Mouse (Mus musculus): ENCODE data around the gene Robo2. TPM values are rescaled to one million over a fixed set of nuclear protein-coding genes. Genes with fewer than 3 reads are reported as not detected.

Robo2 gene
- polyA plus RNA-seq, 1 experiment from 2014 or later: 31.1 TPM

- Histone ChIP-seq H3K4me1 (ENCODE audit: control insufficient read depth, insufficient read depth, low read length) (no peaks in the 10 kb centered on the region), H3K9ac (replicated peaks; ENCODE audit: low read length) (no peak overlapping the region), H3K4me2 (ENCODE audit: low read depth, low read length) (no peak overlapping the region), H3K36me3 (replicated peaks; ENCODE audit: control insufficient read depth, insufficient read depth, low read depth, low read length) (no peaks in the 10 kb centered on the region), H3K27ac (replicated peaks; ENCODE audit: low read depth, low read length) (no peak overlapping the region), H3K27me3 (ENCODE audit: control insufficient read depth, insufficient read depth, low read length) (no peaks in the 10 kb centered on the region), H3K4me3 (ENCODE audit: low read depth, low read length) (no peak overlapping the region), H3K9me3 (replicated peaks; ENCODE audit: control insufficient read depth, low read length) (no peaks in the 10 kb centered on the region)
- DNase-seq (ENCODE audit: low spot score) (no peak), ATAC-seq (replicated peaks; ENCODE audit: insufficient number of reproducible peaks, low FRiP score, low TSS enrichment, low read depth) (no peak)
- 92% methylated on average over 5 of the region's 5 CpGs for WGBS
Observed at GRCm38 (mm10) chr16:73939423-73940210, 472.0 kb downstream of the Robo2 start.

GRCm38 (mm10) chr16:73930323-73930722 lies 481.3 kb downstream of the Robo2 start:
- 93% methylated on average over 4 of the region's 4 CpGs for WGBS
- no peaks in the 10 kb centered on the region for H3K36me3 ChIP-seq (replicated peaks; ENCODE audit: control insufficient read depth, insufficient read depth, low read depth, low read length)
- H3K27me3 ChIP-seq (ENCODE audit: control insufficient read depth, insufficient read depth, low read length): no peaks in the 10 kb centered on the region
- DNase-seq (ENCODE audit: low spot score) (no peak), ATAC-seq (replicated peaks; ENCODE audit: insufficient number of reproducible peaks, low FRiP score, low TSS enrichment, low read depth) (no peak)
- no peak overlapping the region for H3K4me2 ChIP-seq (ENCODE audit: low read depth, low read length)
- no peaks in the 10 kb centered on the region for H3K4me1 ChIP-seq (ENCODE audit: control insufficient read depth, insufficient read depth, low read length)
- H3K9me3 ChIP-seq (replicated peaks; ENCODE audit: control insufficient read depth, low read length): no peaks in the 10 kb centered on the region
- no peak overlapping the region for H3K4me3 ChIP-seq (ENCODE audit: low read depth, low read length)
- H3K27ac ChIP-seq (replicated peaks; ENCODE audit: low read depth, low read length): no peak overlapping the region
- no peak overlapping the region for H3K9ac ChIP-seq (replicated peaks; ENCODE audit: low read length)

- Histone ChIP-seq H3K9me3 (replicated peaks; ENCODE audit: control insufficient read depth, low read length) (no peaks in the 10 kb centered on the region), H3K36me3 (replicated peaks; ENCODE audit: control insufficient read depth, insufficient read depth, low read depth, low read length) (no peaks in the 10 kb centered on the region), H3K4me3 (ENCODE audit: low read depth, low read length) (no peak overlapping the region), H3K4me2 (ENCODE audit: low read depth, low read length) (no peak overlapping the region), H3K4me1 (ENCODE audit: control insufficient read depth, insufficient read depth, low read length) (no peaks in the 10 kb centered on the region), H3K9ac (replicated peaks; ENCODE audit: low read length) (no peak overlapping the region), H3K27me3 (ENCODE audit: control insufficient read depth, insufficient read depth, low read length) (no peaks in the 10 kb centered on the region), H3K27ac (replicated peaks; ENCODE audit: low read depth, low read length) (no peak overlapping the region)
- DNase-seq (ENCODE audit: low spot score) (no peak), ATAC-seq (replicated peaks; ENCODE audit: insufficient number of reproducible peaks, low FRiP score, low TSS enrichment, low read depth) (no peak)
- 35% methylated on average over 3 of the region's 3 CpGs for WGBS
Observed at GRCm38 (mm10) chr16:73927481-73927880, 484.1 kb downstream of the Robo2 start.

GRCm38 (mm10) chr16:73915425-73915824 lies 496.2 kb downstream of the Robo2 start:
- Histone ChIP-seq H3K9me3 (replicated peaks; ENCODE audit: control insufficient read depth, low read length) (no peaks in the 10 kb centered on the region), H3K27me3 (ENCODE audit: control insufficient read depth, insufficient read depth, low read length) (no peaks in the 10 kb centered on the region), H3K36me3 (replicated peaks; ENCODE audit: control insufficient read depth, insufficient read depth, low read depth, low read length) (no peaks in the 10 kb centered on the region), H3K4me2 (ENCODE audit: low read depth, low read length) (no peak overlapping the region), H3K4me3 (ENCODE audit: low read depth, low read length) (no peak overlapping the region), H3K27ac (replicated peaks; ENCODE audit: low read depth, low read length) (no peak overlapping the region), H3K9ac (replicated peaks; ENCODE audit: low read length) (no peak overlapping the region), H3K4me1 (ENCODE audit: control insufficient read depth, insufficient read depth, low read length) (no peaks in the 10 kb centered on the region)
- DNase-seq (ENCODE audit: low spot score) (no peak), ATAC-seq (replicated peaks; ENCODE audit: insufficient number of reproducible peaks, low FRiP score, low TSS enrichment, low read depth) (no peak)
- 87% methylated on average over 4 of the region's 4 CpGs for WGBS

- H3K9me3 ChIP-seq (replicated peaks; ENCODE audit: control insufficient read depth, low read length): no peaks in the 10 kb centered on the region
- H3K9ac ChIP-seq (replicated peaks; ENCODE audit: low read length): no peak overlapping the region
- 53% methylated on average over 4 of the region's 4 CpGs for WGBS
- H3K27ac ChIP-seq (replicated peaks; ENCODE audit: low read depth, low read length): no peak overlapping the region
- no peak overlapping the region for H3K4me2 ChIP-seq (ENCODE audit: low read depth, low read length)
- no peak overlapping the region for H3K4me3 ChIP-seq (ENCODE audit: low read depth, low read length)
- H3K36me3 ChIP-seq (replicated peaks; ENCODE audit: control insufficient read depth, insufficient read depth, low read depth, low read length): no peaks in the 10 kb centered on the region
- H3K4me1 ChIP-seq (ENCODE audit: control insufficient read depth, insufficient read depth, low read length): no peaks in the 10 kb centered on the region
- ATAC-seq (replicated peaks; ENCODE audit: insufficient number of reproducible peaks, low FRiP score, low TSS enrichment, low read depth): no peak
- no peaks in the 10 kb centered on the region for H3K27me3 ChIP-seq (ENCODE audit: control insufficient read depth, insufficient read depth, low read length)
- no peak for DNase-seq (ENCODE audit: low spot score)
Observed at GRCm38 (mm10) chr16:73914936-73915335, 496.7 kb downstream of the Robo2 start.

- ATAC-seq (replicated peaks; ENCODE audit: insufficient number of reproducible peaks, low FRiP score, low TSS enrichment, low read depth) (no peak), DNase-seq (ENCODE audit: low spot score) (no peak)
- 84% methylated on average over 11 of the region's 11 CpGs for whole genome bisulfite sequencing
- Histone ChIP-seq H3K4me3 (ENCODE audit: low read depth, low read length) (no peak overlapping the region), H3K9me3 (replicated peaks; ENCODE audit: control insufficient read depth, low read length) (no peaks in the 10 kb centered on the region), H3K36me3 (replicated peaks; ENCODE audit: control insufficient read depth, insufficient read depth, low read depth, low read length) (no peaks in the 10 kb centered on the region), H3K27ac (replicated peaks; ENCODE audit: low read depth, low read length) (no peak overlapping the region), H3K9ac (replicated peaks; ENCODE audit: low read length) (no peak overlapping the region), H3K4me2 (ENCODE audit: low read depth, low read length) (no peak overlapping the region), H3K4me1 (ENCODE audit: control insufficient read depth, insufficient read depth, low read length) (no peaks in the 10 kb centered on the region), H3K27me3 (ENCODE audit: control insufficient read depth, insufficient read depth, low read length) (no peaks in the 10 kb centered on the region)
Observed at GRCm38 (mm10) chr16:73908504-73908903, 503.1 kb downstream of the Robo2 start.

GRCm38 (mm10) chr16:73896856-73897255 lies 514.8 kb downstream of the Robo2 start:
- H3K27me3 ChIP-seq (ENCODE audit: control insufficient read depth, insufficient read depth, low read length): no peaks in the 10 kb centered on the region
- no peaks in the 10 kb centered on the region for H3K36me3 ChIP-seq (replicated peaks; ENCODE audit: control insufficient read depth, insufficient read depth, low read depth, low read length)
- no peak overlapping the region for H3K9ac ChIP-seq (replicated peaks; ENCODE audit: low read length)
- no peaks in the 10 kb centered on the region for H3K4me1 ChIP-seq (ENCODE audit: control insufficient read depth, insufficient read depth, low read length)
- no peaks in the 10 kb centered on the region for H3K9me3 ChIP-seq (replicated peaks; ENCODE audit: control insufficient read depth, low read length)
- ATAC-seq (replicated peaks; ENCODE audit: insufficient number of reproducible peaks, low FRiP score, low TSS enrichment, low read depth) (no peak), DNase-seq (ENCODE audit: low spot score) (no peak)
- H3K27ac ChIP-seq (replicated peaks; ENCODE audit: low read depth, low read length): no peak overlapping the region
- WGBS: 90% methylated on average over 11 of the region's 11 CpGs
- H3K4me2 ChIP-seq (ENCODE audit: low read depth, low read length): no peak overlapping the region
- H3K4me3 ChIP-seq (ENCODE audit: low read depth, low read length): no peak overlapping the region

GRCm38 (mm10) chr16:73881911-73882310 lies 529.7 kb downstream of the Robo2 start:
- Histone ChIP-seq H3K27ac (replicated peaks; ENCODE audit: low read depth, low read length) (no peak overlapping the region), H3K9ac (replicated peaks; ENCODE audit: low read length) (no peak overlapping the region), H3K36me3 (replicated peaks; ENCODE audit: control insufficient read depth, insufficient read depth, low read depth, low read length) (no peaks in the 10 kb centered on the region), H3K4me3 (ENCODE audit: low read depth, low read length) (no peak overlapping the region), H3K27me3 (ENCODE audit: control insufficient read depth, insufficient read depth, low read length) (no peaks in the 10 kb centered on the region), H3K9me3 (replicated peaks; ENCODE audit: control insufficient read depth, low read length) (no peaks in the 10 kb centered on the region), H3K4me2 (ENCODE audit: low read depth, low read length) (no peak overlapping the region), H3K4me1 (ENCODE audit: control insufficient read depth, insufficient read depth, low read length) (no peaks in the 10 kb centered on the region)
- 91% methylated on average over 1 of the region's 1 CpGs for WGBS
- DNase-seq (ENCODE audit: low spot score) (no peak), ATAC-seq (replicated peaks; ENCODE audit: insufficient number of reproducible peaks, low FRiP score, low TSS enrichment, low read depth) (no peak)
